Mouse (Mus musculus) thymus, adult 2 months (tissue): Measurements from ENCODE around the gene Tmem102.

ENCODE experiments used
- CTCF ChIP-seq: fragments of 200-500 bp; IDR thresholded peaks from 2 replicates; pipeline ENCODE4 v1.5.1; 2012; ENCODE audit warnings: mild to moderate bottlenecking, control low read depth, low read length, moderate library complexity, borderline replicate concordance; ENCODE audit not compliant: control insufficient read depth, poor library complexity, insufficient read depth; ENCODE audit errors: extremely low read depth
- POLR2A ChIP-seq: fragments of 200-500 bp; IDR thresholded peaks from 2 replicates; pipeline ENCODE4 v1.6.1; 2012; ENCODE audit warnings: mild to moderate bottlenecking, low read length, control low read depth, moderate library complexity; ENCODE audit not compliant: control insufficient read depth, poor library complexity, insufficient read depth; ENCODE audit errors: extremely low read depth

- TF ChIP-seq POLR2A, result no peak
- TF ChIP-seq CTCF, result no peak
Measured at GRCm38 (mm10) chr11:69807641-69808040, 2.2 kb upstream of the Tmem102 start.
